Mouse (Mus musculus): ENCODE data around the gene Fam205a3. TPM values are rescaled to one million over a fixed set of nuclear protein-coding genes. Genes with fewer than 3 reads are reported as not detected.

The Fam205a3 gene
- polyA plus RNA-seq (2017; shearing (Covaris generic)) = not detected

GRCm38 (mm10) chr4:42318034-42318433, at the start of gene Fam205a3:
TSS of gene Fam205a3 (plus strand) at chr4:42318334.

GRCm38 (mm10) chr4:42293967-42294366, 24.2 kb upstream of the Fam205a3 start, which contains the start of gene Gm21953:
TSS of gene Gm21953 (plus strand) at chr4:42294267.

Other genes starting within 250 kb of the Fam205a3 start
- not detected for gene Gm3893, start 227.1 kb upstream of the Fam205a3 start, polyA plus RNA-seq (2017; shearing (Covaris generic))
- not detected for gene Gm13304, start 203.5 kb upstream of the Fam205a3 start, polyA plus RNA-seq (2017; shearing (Covaris generic))
- gene Gm13306, start 164.9 kb upstream of the Fam205a3 start, polyA plus RNA-seq (2017; shearing (Covaris generic)) = not detected
- gene Gm13305, start 149.7 kb upstream of the Fam205a3 start, polyA plus RNA-seq (2017; shearing (Covaris generic)) = not detected
- gene Gm10600, start 77.7 kb upstream of the Fam205a3 start, polyA plus RNA-seq (2017; shearing (Covaris generic)) = not detected
- not detected for gene Ccl21b, start 62.6 kb upstream of the Fam205a3 start, polyA plus RNA-seq (2017; shearing (Covaris generic))
- not detected for gene Gm21953, start 24.1 kb upstream of the Fam205a3 start, polyA plus RNA-seq (2017; shearing (Covaris generic))
- gene Gm21586, start 121.0 kb downstream of the Fam205a3 start, polyA plus RNA-seq (2017; shearing (Covaris generic)) = not detected
- not detected for gene Gm2163, start 148.4 kb downstream of the Fam205a3 start, polyA plus RNA-seq (2017; shearing (Covaris generic))
- gene Fam205a2, start 209.8 kb downstream of the Fam205a3 start, polyA plus RNA-seq (2017; shearing (Covaris generic)) = not detected